Mouse (Mus musculus) midbrain, embryonic 14.5 days (tissue): ENCODE measurements at regions not wholly inside any gene's neighbourhood (a gene's known extent, or its start where the extent isn't known, plus 50 kb on each side); places are given as distances from the start of the nearest gene placed in this dataset.
"Not testable (repeated sequence)": the region's sequence is repeated elsewhere in the genome, so short reads cannot be mapped to it uniquely, and the experiment has no call there.

Experiments
- ATAC-seq: fragments of 200-750 bp; cut with Nextera tagmentation; 2 replicates; pipeline ENCODE4 v1.8.0; 2017; ENCODE audit warnings: moderate number of reproducible peaks, moderate library complexity; ENCODE audit not compliant: low FRiP score, low TSS enrichment
- DNase-seq: peaks from one replicate; pipeline ENCODE4 v3.0.0-alpha.2; 2015
- H3K27ac ChIP-seq: fragments of 300-500 bp; sonication (generic); replicated peaks from 2 replicates; pipeline ENCODE4 v1.5.1; 2014; ENCODE audit warnings: mild to moderate bottlenecking, low read depth, low read length, moderate library complexity
- H3K27me3 ChIP-seq: fragments of 300-500 bp; sonication (generic); 2 replicates; pipeline ENCODE4 v1.6.1; 2014; ENCODE audit warnings: low read length, control low read depth, mixed read lengths; ENCODE audit not compliant: control insufficient read depth, insufficient read depth
- H3K36me3 ChIP-seq: fragments of 300-500 bp; sonication (generic); 2 replicates; pipeline ENCODE4 v1.6.1; 2014; ENCODE audit warnings: low read length, control low read depth; ENCODE audit not compliant: control insufficient read depth, insufficient read depth
- H3K4me1 ChIP-seq: fragments of 300-500 bp; sonication (generic); 2 replicates; pipeline ENCODE4 v1.6.1; 2014; ENCODE audit warnings: mild to moderate bottlenecking, antibody characterized with exemption, low read length, control low read depth; ENCODE audit not compliant: control insufficient read depth, insufficient read depth
- H3K4me2 ChIP-seq: fragments of 300-500 bp; sonication (generic); 2 replicates; pipeline ENCODE4 v1.6.1; 2014; ENCODE audit warnings: mild to moderate bottlenecking, low read length, moderate library complexity
- H3K4me3 ChIP-seq: fragments of 300-500 bp; sonication (generic); replicated peaks from 2 replicates; pipeline ENCODE4 v1.5.1; 2014; ENCODE audit warnings: low read depth, low read length
- H3K9ac ChIP-seq: fragments of 300-500 bp; sonication (generic); replicated peaks from 2 replicates; pipeline ENCODE4 v1.6.1; 2014; ENCODE audit warnings: mild to moderate bottlenecking, low read length, moderate library complexity
- H3K9me3 ChIP-seq: fragments of 300-500 bp; sonication (generic); 2 replicates; pipeline ENCODE4 v1.6.1; 2016; ENCODE audit warnings: low read length, control low read depth, mixed read lengths; ENCODE audit not compliant: control insufficient read depth
- WGBS: fragments of 180-500 bp; shearing (Covaris S2); extraction: QIAGEN DNeasy Blood & Tissue Kit; methylation state at CpG from one replicate; pipeline ENCODE4 v1.1.7; 2014; 5-methylcytosine and 5-hydroxymethylcytosine counted together

- WGBS: 91% methylated on average over 5 of the region's 5 CpGs
Measured at GRCm38 (mm10) chr9:17987606-17988005, 304.3 kb upstream of the Chordc1 start.

GRCm38 (mm10) chr9:18002557-18002956 lies 289.4 kb upstream of the Chordc1 start:
- no peaks in the 10 kb centered on the region for H3K4me1 ChIP-seq
- H3K4me2 ChIP-seq: no peak overlapping the region
- H3K27ac ChIP-seq: no peak overlapping the region
- 0 out of 2 replicates have a peak, but pooled peaks have one; percentile 50 for ATAC-seq
- no peaks in the 10 kb centered on the region for H3K9me3 ChIP-seq
- H3K27me3 ChIP-seq: no peaks in the 10 kb centered on the region
- no peak overlapping the region for H3K4me3 ChIP-seq
- 45% methylated on average over 2 of the region's 2 CpGs for WGBS
- H3K9ac ChIP-seq: no peak overlapping the region
- DNase-seq: peak; percentile 75
- H3K36me3 ChIP-seq: no peaks in the 10 kb centered on the region

More at GRCm38 (mm10) chr9:17987606-17988005, 304.3 kb upstream of the Chordc1 start:
- no peak overlapping the region for H3K27ac ChIP-seq
- H3K4me3 ChIP-seq: no peak overlapping the region
- ATAC-seq (no peak), DNase-seq (peak; percentile 66)
- H3K27me3 ChIP-seq: no peaks in the 10 kb centered on the region
- no peaks in the 10 kb centered on the region for H3K36me3 ChIP-seq
- H3K9ac ChIP-seq: no peak overlapping the region
- no peaks in the 10 kb centered on the region for H3K4me1 ChIP-seq
- H3K9me3 ChIP-seq: no peaks in the 10 kb centered on the region
- H3K4me2 ChIP-seq: no peak overlapping the region

GRCm38 (mm10) chr9:18041346-18041745 lies 250.6 kb upstream of the Chordc1 start:
- H3K36me3 ChIP-seq: no peaks in the 10 kb centered on the region
- H3K9ac ChIP-seq: no peak overlapping the region
- WGBS: 43% methylated on average over 2 of the region's 2 CpGs
- H3K27ac ChIP-seq: no peak overlapping the region
- no peak overlapping the region for H3K4me2 ChIP-seq
- ATAC-seq (no peak), DNase-seq (no peak)
- no peaks in the 10 kb centered on the region for H3K27me3 ChIP-seq
- H3K4me3 ChIP-seq: no peak overlapping the region
- H3K4me1 ChIP-seq: no peaks in the 10 kb centered on the region
- H3K9me3 ChIP-seq: no peaks in the 10 kb centered on the region

GRCm38 (mm10) chr9:18042636-18043035 lies 249.3 kb upstream of the Chordc1 start:
- H3K9ac ChIP-seq, H3K27me3 ChIP-seq, H3K4me2 ChIP-seq, H3K4me3 ChIP-seq, DNase-seq, H3K27ac ChIP-seq, H3K4me1 ChIP-seq, H3K36me3 ChIP-seq, ATAC-seq, H3K9me3 ChIP-seq: not testable (repeated sequence)
- 87% methylated on average over 3 of the region's 3 CpGs for WGBS

GRCm38 (mm10) chr9:18076942-18077341 lies 215.0 kb upstream of the Chordc1 start:
- DNase-seq (no peak), ATAC-seq (no peak)
- Histone ChIP-seq H3K9me3 (no peaks in the 10 kb centered on the region), H3K4me1 (no peaks in the 10 kb centered on the region), H3K4me3 (no peak overlapping the region), H3K9ac (no peak overlapping the region), H3K36me3 (no peaks in the 10 kb centered on the region), H3K27ac (no peak overlapping the region), H3K4me2 (no peak overlapping the region), H3K27me3 (no peaks in the 10 kb centered on the region)

GRCm38 (mm10) chr9:18078446-18078845 lies 213.5 kb upstream of the Chordc1 start:
- not testable (repeated sequence) for H3K9ac ChIP-seq, H3K4me1 ChIP-seq, H3K36me3 ChIP-seq, H3K9me3 ChIP-seq, H3K27me3 ChIP-seq, DNase-seq, H3K4me3 ChIP-seq, H3K27ac ChIP-seq, ATAC-seq, H3K4me2 ChIP-seq
- 89% methylated on average over 5 of the region's 5 CpGs for WGBS

- not testable (repeated sequence) for DNase-seq, H3K9me3 ChIP-seq, H3K4me1 ChIP-seq, H3K27ac ChIP-seq, H3K4me3 ChIP-seq, H3K36me3 ChIP-seq, ATAC-seq, H3K9ac ChIP-seq, H3K27me3 ChIP-seq, H3K4me2 ChIP-seq
- 86% methylated on average over 1 of the region's 1 CpGs for WGBS
Measured at GRCm38 (mm10) chr9:18079120-18079519, 212.8 kb upstream of the Chordc1 start.
